ENCODE assay signal across 8 mouse cellular contexts in the genomic region with DNA sequence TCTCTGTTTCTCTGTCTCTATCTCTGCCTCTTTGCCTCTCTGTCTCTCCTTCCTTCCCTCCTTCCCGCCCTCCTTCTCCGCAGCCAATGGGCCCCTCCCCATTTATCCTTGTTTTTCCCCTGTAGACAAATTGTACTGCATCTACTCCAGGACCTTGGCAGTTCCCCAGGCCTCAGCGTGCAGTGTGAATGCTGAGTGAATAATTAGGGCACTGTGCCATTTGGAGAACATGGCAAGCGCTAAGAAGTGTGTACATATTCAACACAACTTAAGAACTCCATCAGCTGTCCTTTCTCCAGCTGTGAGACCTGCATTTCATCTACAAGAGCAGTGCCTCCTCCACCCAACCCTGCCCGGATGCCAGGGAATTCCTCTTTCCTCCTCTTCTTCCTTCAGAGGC.
A peak's percentile ranks its signal among the peaks of the same experiment; 100 is the strongest.
DNase-seq lines count a peak whose midpoint lies in the region; ATAC-seq and TF ChIP-seq lines count a peak whose summit lies in the region.

No protein-coding gene starts in this region.

- H3K9ac ChIP-seq in heart, embryonic 15.5 days: no peak overlapping the region
- H3K9ac ChIP-seq in heart, embryonic 11.5 days (ENCODE audit: low read depth, low read length): no peak overlapping the region
- H3K9ac ChIP-seq in neural tube, embryonic 13.5 days: no peak overlapping the region
- H3K9ac ChIP-seq in stomach, postnatal 0 days (ENCODE audit: low read length): no peak overlapping the region

- no peak overlapping the region for H3K27ac ChIP-seq in heart, embryonic 15.5 days
- H3K27ac ChIP-seq in heart, embryonic 11.5 days (ENCODE audit: low read depth, low read length): no peak overlapping the region
- no peak overlapping the region for H3K27ac ChIP-seq in neural tube, embryonic 13.5 days (replicated peaks)
- no peak overlapping the region for H3K27ac ChIP-seq in layer of hippocampus, adult 2 months
- H3K27ac ChIP-seq in stomach, postnatal 0 days (replicated peaks): no peak overlapping the region

- H3K4me3 ChIP-seq in heart, embryonic 15.5 days: no peak overlapping the region
- H3K4me3 ChIP-seq in heart, embryonic 11.5 days (ENCODE audit: low read depth, low read length): no peak overlapping the region
- no peak overlapping the region for H3K4me3 ChIP-seq in neural tube, embryonic 13.5 days
- H3K4me3 ChIP-seq in layer of hippocampus, adult 2 months: no peak overlapping the region
- H3K4me3 ChIP-seq in stomach, postnatal 0 days (ENCODE audit: low read depth, low read length): no peak overlapping the region

- H3K9me3 ChIP-seq in heart, embryonic 15.5 days (replicated peaks): no peaks in the 10 kb centered on the region
- no peaks in the 10 kb centered on the region for H3K9me3 ChIP-seq in heart, embryonic 11.5 days (replicated peaks; ENCODE audit: control insufficient read depth, low read length)
- no peaks in the 10 kb centered on the region for H3K9me3 ChIP-seq in neural tube, embryonic 13.5 days
- no peaks in the 10 kb centered on the region for H3K9me3 ChIP-seq in stomach, postnatal 0 days (ENCODE audit: control insufficient read depth, low read length)

- no peaks in the 10 kb centered on the region for H3K36me3 ChIP-seq in heart, embryonic 15.5 days
- H3K36me3 ChIP-seq in heart, embryonic 11.5 days (ENCODE audit: control insufficient read depth, insufficient read depth, low read length): no peaks in the 10 kb centered on the region
- H3K36me3 ChIP-seq in neural tube, embryonic 13.5 days: no peaks in the 10 kb centered on the region
- H3K36me3 ChIP-seq in stomach, postnatal 0 days (ENCODE audit: control insufficient read depth, insufficient read depth, low read length): no peaks in the 10 kb centered on the region

- no peaks in the 10 kb centered on the region for H3K4me1 ChIP-seq in heart, embryonic 15.5 days (replicated peaks)
- no peaks in the 10 kb centered on the region for H3K4me1 ChIP-seq in heart, embryonic 11.5 days (ENCODE audit: control insufficient read depth, insufficient read depth, low read length)
- H3K4me1 ChIP-seq in neural tube, embryonic 13.5 days (replicated peaks): 0 out of 2 replicates have a peak, but pooled peaks cover 6% of the 10 kb centered on the region
- H3K4me1 ChIP-seq in stomach, postnatal 0 days (replicated peaks; ENCODE audit: control insufficient read depth, insufficient read depth): no peaks in the 10 kb centered on the region

- peak; percentile 27; the same call in 1 of the 2 replicates for ATAC-seq in heart, embryonic 15.5 days (replicated peaks; ENCODE audit: insufficient number of reproducible peaks, insufficient read depth, low FRiP score, low read depth)
- ATAC-seq in heart, embryonic 11.5 days (replicated peaks; ENCODE audit: insufficient number of reproducible peaks, low FRiP score, low TSS enrichment): no peak
- peak; percentile 75 for ATAC-seq in neural tube, embryonic 13.5 days (ENCODE audit: low read depth)
- ATAC-seq in stomach, postnatal 0 days (ENCODE audit: low FRiP score, low TSS enrichment): peak; percentile 45; the same call in 1 of the 2 replicates

- no peak for TF ChIP-seq EP300 in stomach, postnatal 0 days (optimal IDR thresholded peaks at IDR 0.05)

- H3K4me2 ChIP-seq in heart, embryonic 15.5 days: no peak overlapping the region
- H3K4me2 ChIP-seq in heart, embryonic 11.5 days: no peak overlapping the region
- no peak overlapping the region for H3K4me2 ChIP-seq in neural tube, embryonic 13.5 days
- H3K4me2 ChIP-seq in stomach, postnatal 0 days (replicated peaks; ENCODE audit: low read depth): no peak overlapping the region

- WGBS in heart, embryonic 15.5 days: 57% methylated on average over 5 of the region's 5 CpGs
- 72% methylated on average over 5 of the region's 5 CpGs for WGBS in heart, embryonic 11.5 days (ENCODE audit: insufficient replicate concordance)
- WGBS in neural tube, embryonic 13.5 days: 76% methylated on average over 5 of the region's 5 CpGs
- WGBS in stomach, postnatal 0 days: 32% methylated on average over 5 of the region's 5 CpGs

- H3K27me3 ChIP-seq in heart, embryonic 15.5 days: no peaks in the 10 kb centered on the region
- no peaks in the 10 kb centered on the region for H3K27me3 ChIP-seq in heart, embryonic 11.5 days (ENCODE audit: control insufficient read depth, insufficient read depth, low read length)
- H3K27me3 ChIP-seq in neural tube, embryonic 13.5 days: no peaks in the 10 kb centered on the region
- H3K27me3 ChIP-seq in stomach, postnatal 0 days (ENCODE audit: control insufficient read depth, insufficient read depth, low read length): no peaks in the 10 kb centered on the region

- TF ChIP-seq CTCF in layer of hippocampus, adult 2 months (conservative IDR thresholded peaks at IDR 0.05): no peak
- no peak for TF ChIP-seq CTCF in stomach, postnatal 0 days (IDR thresholded peaks at IDR 0.05; ENCODE audit: low read depth)

- no peak for DNase-seq in neural tube, embryonic 10.5 days (ENCODE audit: extremely low spot score, low spot score)
- DNase-seq in layer of hippocampus, adult 2 months (ENCODE audit: low spot score in 2 of 2): peak; percentile 23 to 37
- peak; percentile 25 for DNase-seq in stomach, postnatal 0 days (ENCODE audit: low spot score)
- DNase-seq in ovary, postnatal 36 days (ENCODE audit: low spot score): no peak
- DNase-seq in embryo, embryonic 10 days (ENCODE audit: low spot score): no peak

Comparison
In these comparisons a context has a peak if more than half of its experiments do, and no peak if none do; other contexts are left out.
1. DNase-seq: peak in layer of hippocampus, adult 2 months (2 of 2) and stomach, postnatal 0 days (single experiment); none in neural tube, embryonic 10.5 days (single experiment), ovary, postnatal 36 days (single experiment) and embryo, embryonic 10 days (single experiment).